Mouse (Mus musculus) CH12.LX (cell line): ENCODE results near the gene Arhgap45. TPM values are rescaled to one million over a fixed set of nuclear protein-coding genes. Genes with fewer than 3 reads are reported as not detected.

Experiments used
- DNase-seq: peaks from one replicate; pipeline ENCODE4 v3.0.0-alpha.2; 2013; ENCODE audit errors: extremely low read depth
- H3K27ac ChIP-seq: 2 replicates; pipeline ENCODE4 v1.5.1; 2012; ENCODE audit warnings: low read depth, mild to moderate bottlenecking, control low read depth, moderate library complexity; ENCODE audit not compliant: insufficient read depth
- H3K27me3 ChIP-seq: replicated peaks from 2 replicates; pipeline ENCODE3; 2012; ENCODE audit warnings: inconsistent platforms
- H3K36me3 ChIP-seq, 2 experiments: replicated peaks in 1 of 2; 2 replicates each; pipeline versions ENCODE3 to v1.6.1; 2012; ENCODE audit warnings: inconsistent platforms in 1 of 2, low read length in 1 of 2, mild to moderate bottlenecking in 1 of 2, mixed read lengths in 1 of 2, moderate library complexity in 1 of 2; ENCODE audit not compliant: control insufficient read depth in 1 of 2, insufficient read depth in 1 of 2
- H3K4me1 ChIP-seq, 2 experiments: 2 replicates each; pipeline ENCODE4 v1.6.1; 2012; ENCODE audit warnings: inconsistent platforms in 1 of 2, moderate library complexity in 1 of 2; ENCODE audit not compliant: insufficient read depth in 2 of 2, control insufficient read depth in 1 of 2
- H3K4me2 ChIP-seq: 2 replicates; pipeline ENCODE4 v1.6.1; 2012; ENCODE audit warnings: low read depth, mild to moderate bottlenecking, control low read depth; ENCODE audit not compliant: poor library complexity, insufficient read depth, severe bottlenecking
- H3K4me3 ChIP-seq, 3 experiments: fragments of 150-350 bp in 1 of 3; sonication (generic) in 1 of 3; replicated peaks in 1 of 3; 2 replicates each; pipeline versions ENCODE3 to v1.5.1; 2011 to 2012; ENCODE audit warnings: low read depth in 2 of 3, low read length in 2 of 3, mild to moderate bottlenecking in 2 of 3, moderate library complexity in 2 of 3, control low read depth in 1 of 3, improper control_type of control experiment in 1 of 3, inconsistent platforms in 1 of 3, mixed read lengths in 1 of 3; ENCODE audit not compliant: poor library complexity in 1 of 3
- H3K79me2 ChIP-seq: replicated peaks from 2 replicates; pipeline ENCODE4 v1.6.1; 2012; ENCODE audit warnings: mild to moderate bottlenecking, moderate library complexity; ENCODE audit not compliant: control insufficient read depth, poor library complexity, insufficient read depth, severe bottlenecking; ENCODE audit errors: extremely low read depth
- H3K9ac ChIP-seq: 2 replicates; pipeline ENCODE4 v1.6.1; 2012; ENCODE audit warnings: low read depth, mild to moderate bottlenecking, control low read depth, moderate library complexity; ENCODE audit not compliant: insufficient read depth
- H3K9me3 ChIP-seq: replicated peaks from 2 replicates; pipeline ENCODE3; 2012; ENCODE audit warnings: low read length, inconsistent platforms, mixed read lengths
- CTCF ChIP-seq, 2 experiments: IDR thresholded peaks in 1 of 2; conservative IDR thresholded peaks in 1 of 2; 2 replicates each; pipeline ENCODE4 v1.5.1; 2011 to 2012; ENCODE audit warnings: low read depth in 2 of 2, low read length in 2 of 2, improper control_type of control experiment in 1 of 2, inconsistent platforms in 1 of 2, mild to moderate bottlenecking in 1 of 2, moderate library complexity in 1 of 2
- E2F4 ChIP-seq: IDR thresholded peaks from 2 replicates; pipeline ENCODE4 v1.6.1; 2011; ENCODE audit warnings: low read depth, low read length, improper control_type of control experiment; ENCODE audit not compliant: insufficient replicate concordance
- ELF1 ChIP-seq: IDR thresholded peaks from 2 replicates; pipeline ENCODE4 v1.6.1; 2014; ENCODE audit warnings: low read depth, mild to moderate bottlenecking, inconsistent platforms, low read length, improper control_type of control experiment
- EP300 ChIP-seq: IDR thresholded peaks from 2 replicates; pipeline ENCODE4 v1.6.1; 2011; ENCODE audit warnings: low read length, improper control_type of control experiment
- IRF4 ChIP-seq: IDR thresholded peaks from 2 replicates; pipeline ENCODE4 v1.6.1; 2014; ENCODE audit warnings: low read depth, mild to moderate bottlenecking, inconsistent platforms, low read length, improper control_type of control experiment
- MAFK ChIP-seq: IDR thresholded peaks from 2 replicates; pipeline ENCODE4 v1.6.1; 2011; ENCODE audit warnings: low read length, improper control_type of control experiment; ENCODE audit not compliant: insufficient replicate concordance
- MAX ChIP-seq: IDR thresholded peaks from 2 replicates; pipeline ENCODE4 v1.6.1; 2011; ENCODE audit warnings: low read length, improper control_type of control experiment
- MAZ ChIP-seq: IDR thresholded peaks from 2 replicates; pipeline ENCODE4 v1.6.1; 2012; ENCODE audit warnings: low read depth, mild to moderate bottlenecking, inconsistent platforms, low read length, improper control_type of control experiment, moderate library complexity
- MXI1 ChIP-seq: IDR thresholded peaks from 2 replicates; pipeline ENCODE4 v1.6.1; 2011; ENCODE audit warnings: mild to moderate bottlenecking, low read depth, low read length, improper control_type of control experiment
- NRF1 ChIP-seq: IDR thresholded peaks from 2 replicates; pipeline ENCODE4 v1.6.1; 2014; ENCODE audit warnings: low read depth, mild to moderate bottlenecking, inconsistent platforms, low read length, improper control_type of control experiment, moderate library complexity
- PAX5 ChIP-seq: IDR thresholded peaks from 2 replicates; pipeline ENCODE4 v1.6.1; 2012; ENCODE audit warnings: low read length, inconsistent platforms, mixed read lengths
- RCOR1 ChIP-seq: conservative IDR thresholded peaks from 2 replicates; pipeline ENCODE4 v1.6.1; 2012; ENCODE audit warnings: low read depth, mild to moderate bottlenecking, inconsistent platforms, low read length, improper control_type of control experiment
- SIN3A ChIP-seq: IDR thresholded peaks from 2 replicates; pipeline ENCODE4 v1.6.1; 2012; ENCODE audit warnings: low read length, improper control_type of control experiment, inconsistent platforms
- TCF12 ChIP-seq: IDR thresholded peaks from 2 replicates; pipeline ENCODE4 v1.6.1; 2014; ENCODE audit warnings: low read depth, mild to moderate bottlenecking, inconsistent platforms, low read length, improper control_type of control experiment
- UBTF ChIP-seq: IDR thresholded peaks from 2 replicates; pipeline ENCODE4 v1.6.1; 2012; ENCODE audit warnings: low read depth, mild to moderate bottlenecking, inconsistent platforms, low read length, improper control_type of control experiment, moderate library complexity
- USF1 ChIP-seq: IDR thresholded peaks from 2 replicates; pipeline ENCODE4 v1.6.1; 2014; ENCODE audit warnings: low read depth, mild to moderate bottlenecking, inconsistent platforms, low read length, improper control_type of control experiment
- ZC3H11A ChIP-seq: IDR thresholded peaks from 2 replicates; pipeline ENCODE4 v1.6.1; 2012; ENCODE audit warnings: low read depth, mild to moderate bottlenecking, inconsistent platforms, low read length, improper control_type of control experiment
- ZMIZ1 ChIP-seq: IDR thresholded peaks from 2 replicates; pipeline ENCODE4 v1.6.1; 2012; ENCODE audit warnings: low read depth, mild to moderate bottlenecking, inconsistent platforms, low read length, improper control_type of control experiment
- dilution Hi-C: fragments of 300-500 bp; cut with MboI; formaldehyde crosslinking; loops from 2 replicates; pipeline ENCODE4 v1.14.3; 2020; ENCODE audit warnings: low sequenced_read_pairs; ENCODE audit not compliant: extremely low pct_unique_long_range_greater_than_20kb, extremely low pct_ligation_motif_present
- in situ Hi-C: fragments of 300-500 bp; cut with MboI; formaldehyde crosslinking; loops from 3 replicates; pipeline ENCODE4 v1.14.3; 2019; ENCODE audit warnings: low sequenced_read_pairs, low pct_ligation_motif_present, low pct_unique_long_range_greater_than_20kb, mixed read lengths
- polyA plus RNA-seq: library from polyadenylated mRNA; unstranded; fragments of >175 nt; gene quantifications from 2 replicates; pipeline ENCODE4 v1.2.1, GENCODE M21; 2012; ENCODE audit warnings: low read depth; ENCODE audit not compliant: insufficient read length
- total RNA-seq, 2 experiments: library from RNA; depleted of rRNA; stranded (reverse); fragments of 300-350 nt in 1 of 2; fragments of >200 nt in 1 of 2; gene quantifications; 2 replicates each; pipeline ENCODE4 v1.2.3; 2012 to 2014

The Arhgap45 gene
- total and polyA plus RNA-seq, 3 experiments: 10.3 to 25.9 (median 20.2) TPM

GRCm38 (mm10) chr10:79994397-79995115, 21.9 kb upstream of the Arhgap45 start:
- Histone ChIP-seq H3K79me2 (no peaks in the 10 kb centered on the region), H3K27ac (no peak overlapping the region), H3K4me1 (peaks cover 0 to 27% of the 10 kb centered on the region in 2 experiments; a peak in 2 of 4 replicates), H3K27me3 (no peaks in the 10 kb centered on the region), H3K4me2 (no peak overlapping the region), H3K4me3 (no peak overlapping the region), H3K9ac (no peak overlapping the region), H3K36me3 (peaks cover 21 to 63% of the 10 kb centered on the region in 2 experiments), H3K9me3 (peaks cover 14% of the 10 kb centered on the region)
- in situ Hi-C loops (no loop called here), dilution Hi-C loops (no loop called here)
- TF ChIP-seq PAX5 (no peak), IRF4 (no peak), ELF1 (no peak), UBTF (no peak), CTCF (conservative IDR thresholded peaks at IDR 0.05 in 1 of 2, IDR thresholded peaks at IDR 0.05 in 1 of 2; ENCODE audit: low read depth in 2 of 2, low read length in 2 of 2) (no peak), ZC3H11A (no peak)
- DNase-seq: no peak

DNA sequence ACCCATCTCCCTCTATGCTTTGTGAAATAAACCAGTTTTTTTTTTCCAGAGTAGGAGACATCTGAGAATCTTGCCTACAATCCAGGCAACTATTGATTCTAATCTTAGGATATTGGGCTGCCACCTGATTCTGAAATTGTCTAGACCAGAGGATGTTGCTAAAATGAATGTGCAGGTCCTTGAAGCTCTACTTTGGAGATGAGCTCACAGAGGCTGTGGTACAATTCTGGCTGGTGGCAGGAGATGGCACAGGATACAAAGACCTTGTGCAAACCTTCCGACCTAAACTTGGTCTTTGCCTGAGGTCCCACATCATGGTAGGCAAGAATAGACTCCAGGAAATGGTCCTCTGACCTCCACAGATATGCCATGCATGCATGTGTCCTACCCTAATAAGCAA, 20.8 kb upstream of the Arhgap45 start:
- TF ChIP-seq MXI1 (no peak), TCF12 (no peak), USF1 (no peak), MAZ (no peak), EP300 (no peak), IRF4 (no peak), CTCF (conservative IDR thresholded peaks at IDR 0.05 in 1 of 2, IDR thresholded peaks at IDR 0.05 in 1 of 2; ENCODE audit: low read depth in 2 of 2, low read length in 2 of 2) (no peak), MAFK (no peak), ELF1 (no peak), NRF1 (no peak), SIN3A (no peak), UBTF (no peak), ZMIZ1 (no peak), E2F4 (no peak), RCOR1 (no peak), MAX (no peak)
- Histone ChIP-seq H3K79me2 (no peaks in the 10 kb centered on the region), H3K27ac (no peak overlapping the region), H3K4me3 (peak overlapping the region in 1 of 3 experiments; percentile 77), H3K9me3 (peaks cover 14% of the 10 kb centered on the region), H3K27me3 (no peaks in the 10 kb centered on the region), H3K9ac (no peak overlapping the region), H3K4me2 (no peak overlapping the region), H3K4me1 (peaks cover 0 to 22% of the 10 kb centered on the region in 2 experiments; a peak in 2 of 4 replicates), H3K36me3 (peaks cover 21 to 67% of the 10 kb centered on the region in 2 experiments)
- no peak for DNase-seq
- dilution Hi-C loops: no loop called here
- in situ Hi-C loops: no loop called here
